Mouse (Mus musculus): ENCODE data around the gene Cox17.

Gene Cox17

DNA sequence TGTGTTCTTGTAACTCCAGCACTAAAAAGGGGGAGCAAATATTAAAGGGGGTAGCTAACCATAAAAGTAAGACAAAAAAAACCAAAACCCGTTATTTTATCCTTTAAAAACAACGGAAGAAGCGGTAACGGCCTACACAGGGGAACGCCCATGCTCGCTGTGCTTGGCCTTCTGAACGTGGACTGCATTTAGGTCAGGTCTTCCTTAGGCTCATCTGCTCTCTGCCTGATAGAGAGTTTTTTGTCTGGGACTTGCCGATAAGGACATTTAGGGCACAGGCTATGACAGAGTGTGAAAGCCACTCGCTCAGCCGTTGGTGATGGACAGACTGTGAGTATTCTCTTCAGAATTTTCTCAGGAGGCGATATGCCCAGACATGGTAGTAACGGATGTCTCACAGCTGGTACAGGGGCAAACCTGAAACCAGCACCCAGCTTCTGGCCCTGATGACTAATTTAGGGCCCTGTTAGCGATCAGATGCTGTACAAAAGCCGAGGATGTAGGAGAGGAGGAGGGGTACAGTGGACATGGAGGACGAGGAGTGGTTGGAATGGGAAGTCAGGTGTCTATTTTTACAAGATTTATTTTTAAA lies 25.0 kb downstream of the Cox17 start:
- no peak for DNase-seq

DNA sequence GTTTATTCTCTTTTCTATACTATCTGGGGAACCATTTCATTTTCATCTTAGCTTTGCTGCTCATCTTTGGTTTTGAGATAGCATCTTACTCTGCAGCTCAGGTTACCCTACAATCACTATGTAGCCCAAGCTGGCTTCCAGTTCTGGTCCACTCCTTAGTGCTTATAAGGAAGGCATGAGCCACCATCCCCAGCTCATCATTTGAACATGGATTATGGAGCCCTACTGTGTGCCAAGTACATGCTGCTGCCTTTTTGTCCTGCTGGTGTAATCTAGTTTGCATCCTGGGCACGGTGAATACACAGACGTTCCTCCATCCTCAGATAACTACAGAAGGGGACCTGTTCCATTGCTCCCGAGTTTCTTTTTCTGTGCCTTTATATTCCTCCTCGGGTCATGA lies 26.1 kb downstream of the Cox17 start:
- no peak for DNase-seq

- DNase-seq: no peak
These were observed 26.6 kb downstream of the Cox17 start for GRCm38 (mm10) chr16:38373439-38373838.

DNA sequence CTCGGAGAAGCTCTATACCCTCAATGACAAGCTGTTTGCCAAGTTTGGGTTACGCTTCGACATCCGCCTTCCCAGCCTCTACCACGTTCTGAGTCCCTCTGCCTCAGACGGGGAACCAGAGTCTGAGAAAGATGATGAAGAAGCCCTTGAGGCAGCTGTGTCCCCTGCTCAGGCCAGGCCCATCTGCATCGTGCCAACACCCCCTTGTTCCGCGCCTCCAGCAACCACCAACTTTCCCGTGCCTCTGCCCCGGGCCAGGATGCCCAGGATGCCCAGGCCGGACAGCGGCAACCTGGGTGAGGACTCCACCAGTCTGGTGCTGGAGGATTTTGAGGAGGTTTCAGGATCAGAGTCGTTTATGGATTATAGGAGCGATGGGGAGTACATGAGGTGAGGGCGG lies 27.1 kb downstream of the Cox17 start:
- no peak for DNase-seq

DNA sequence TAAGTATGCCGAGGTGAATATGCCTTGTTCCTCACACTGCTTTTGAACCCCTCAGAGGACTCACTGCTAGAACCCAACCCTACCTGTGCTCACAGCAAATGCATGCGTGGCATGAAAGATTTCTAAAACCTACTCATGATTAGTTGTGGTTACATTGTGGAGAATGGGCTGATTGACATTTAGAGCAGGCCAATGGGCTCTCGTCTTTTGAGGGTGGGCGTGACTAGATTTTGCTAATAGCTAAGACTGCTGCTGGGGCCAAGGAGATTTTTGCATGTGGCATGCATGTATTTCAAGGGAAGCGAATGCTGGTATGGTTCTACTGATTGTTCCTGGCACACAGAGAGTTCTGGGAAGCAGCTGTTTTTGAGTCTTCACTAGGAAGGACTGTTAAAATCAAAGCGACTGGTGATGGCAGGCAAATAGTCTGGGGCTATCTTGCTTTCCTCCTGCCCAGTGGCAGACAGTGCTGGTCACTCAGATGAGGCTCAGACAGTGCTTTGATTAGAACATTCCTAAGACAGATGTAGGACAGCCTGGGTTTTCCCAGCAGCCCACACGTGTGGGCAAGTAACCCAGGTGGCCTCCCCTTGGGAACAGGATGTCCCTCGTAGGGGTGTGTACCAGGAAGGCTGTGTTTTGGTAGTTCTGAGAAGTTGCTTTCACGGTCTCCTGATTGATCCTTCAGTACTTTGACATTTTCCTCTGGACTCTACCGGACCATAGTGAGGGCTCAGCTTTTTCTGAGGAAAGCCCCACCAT lies 27.8 kb downstream of the Cox17 start:
- no peak for DNase-seq

DNA sequence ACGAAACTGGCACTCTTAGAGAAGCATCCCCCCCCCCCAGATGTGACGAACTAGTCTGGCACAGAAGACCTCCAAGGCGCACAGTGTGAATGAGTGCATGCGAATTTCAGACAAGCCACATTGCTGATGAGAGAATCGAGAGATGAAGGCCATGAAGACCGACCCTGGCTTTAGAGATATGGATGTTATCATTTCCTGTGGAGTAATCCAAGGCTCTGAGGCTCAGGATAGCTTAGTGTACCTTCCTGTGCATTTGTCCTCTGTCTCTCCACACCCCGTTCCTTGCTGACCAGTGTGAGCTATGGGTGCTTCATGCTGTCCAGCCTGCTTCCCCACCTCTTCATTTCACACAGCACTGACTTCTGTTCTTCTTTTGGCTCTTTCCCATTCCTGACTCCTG lies 28.4 kb downstream of the Cox17 start:
- no peak for DNase-seq

DNA sequence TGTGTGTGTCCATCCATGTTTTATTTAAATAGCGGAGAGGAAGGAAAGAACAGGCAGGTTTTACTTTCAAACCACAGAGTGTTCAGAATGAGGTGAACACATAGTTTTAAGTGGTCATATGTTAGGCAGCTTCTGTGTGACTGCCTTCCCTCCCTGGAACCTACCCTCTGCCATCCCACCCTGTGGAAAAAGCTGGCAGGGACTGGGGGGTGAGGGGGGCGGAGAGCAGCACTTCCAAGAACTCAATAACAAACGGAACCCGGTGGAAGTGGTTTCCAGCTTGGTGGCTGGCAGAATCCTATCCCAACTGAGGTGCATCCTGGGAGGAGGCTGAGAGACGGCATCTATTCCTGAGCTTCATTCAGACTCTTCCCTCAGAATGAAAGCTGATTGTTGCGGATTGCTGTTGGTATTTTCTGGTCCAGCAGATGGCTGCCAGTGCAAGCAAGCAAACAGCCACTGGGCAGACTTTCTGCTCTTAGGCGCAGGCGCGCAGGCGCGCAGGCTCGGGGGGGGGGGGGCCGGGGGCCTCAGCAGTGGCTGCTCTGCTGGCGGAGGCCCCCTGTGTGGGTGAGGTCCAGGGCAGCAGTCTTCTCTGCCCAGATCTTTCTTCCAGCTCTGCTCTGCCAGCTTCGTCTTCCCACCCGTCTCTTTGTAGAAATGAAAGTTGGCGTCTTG lies 29.5 kb downstream of the Cox17 start:
- DNase-seq: peak; percentile 25

DNA sequence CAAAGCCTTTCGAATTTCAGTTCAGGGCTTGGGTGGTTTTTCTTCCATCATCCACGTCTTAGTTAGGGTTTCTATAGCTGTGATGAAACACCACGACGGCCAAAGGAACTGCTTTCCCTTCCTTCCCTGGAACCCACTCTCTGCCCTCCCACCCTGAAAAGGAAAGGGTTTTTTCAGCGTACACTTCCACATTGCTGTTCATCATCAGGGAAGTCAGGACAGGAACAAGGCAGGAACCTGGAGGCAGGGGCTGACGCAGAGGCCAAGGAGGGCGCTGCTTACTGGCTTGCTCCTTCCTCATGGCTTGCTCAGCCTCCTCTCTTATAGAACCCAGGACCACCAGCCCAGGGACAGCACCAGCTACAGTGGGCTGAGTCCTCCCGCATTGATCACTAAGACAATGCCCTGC lies 30.1 kb downstream of the Cox17 start:
- no peak for DNase-seq

GRCm38 (mm10) chr16:38377546-38377945 lies 30.8 kb downstream of the Cox17 start:
- no peak for DNase-seq

DNA sequence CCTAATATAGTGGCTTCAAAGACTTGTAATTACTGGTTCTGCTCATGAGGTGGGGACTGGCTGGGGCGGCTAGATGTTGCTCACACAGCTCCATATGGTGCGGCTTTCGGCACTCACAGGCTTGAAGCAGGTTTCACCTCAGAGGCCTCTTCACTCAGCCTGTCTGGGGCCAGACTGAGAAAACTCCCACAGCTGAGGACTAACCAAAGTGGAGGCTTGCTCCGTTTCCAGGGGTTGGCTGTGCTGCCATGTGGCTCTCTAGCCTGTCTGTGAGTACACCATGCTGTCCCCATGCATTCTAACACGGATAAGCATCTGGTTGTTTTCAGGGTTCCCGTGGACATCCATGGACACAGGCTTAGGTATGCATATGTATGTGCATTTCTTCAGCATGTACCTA lies 31.8 kb downstream of the Cox17 start:
- DNase-seq: no peak

- no peak for DNase-seq
These were observed 32.3 kb downstream of the Cox17 start for GRCm38 (mm10) chr16:38379088-38379487.

- DNase-seq: no peak
These were observed 32.7 kb downstream of the Cox17 start for GRCm38 (mm10) chr16:38379493-38379892.

- DNase-seq: no peak
These were observed 33.1 kb downstream of the Cox17 start for GRCm38 (mm10) chr16:38379926-38380325.

DNA sequence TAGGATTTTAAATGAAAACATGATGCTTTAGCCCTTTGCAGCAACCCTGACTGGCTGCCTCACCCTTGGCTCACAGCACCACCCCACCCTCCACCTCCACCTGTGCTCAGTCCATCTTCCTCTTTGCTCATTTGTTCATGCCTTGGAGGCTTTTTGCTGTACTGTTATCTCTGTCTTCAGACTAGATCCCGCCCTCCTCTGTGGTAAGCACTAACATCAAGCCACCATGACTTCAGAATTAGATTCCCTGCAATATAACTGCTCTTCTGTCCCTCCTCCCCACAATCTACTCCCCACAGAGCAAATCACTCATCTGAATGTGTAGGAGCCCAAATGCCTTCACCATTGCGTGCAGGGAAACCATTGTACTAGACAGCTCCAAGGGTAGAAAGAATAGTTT lies 36.9 kb downstream of the Cox17 start:
- no peak for DNase-seq

- no peak for DNase-seq
These were observed 38.4 kb downstream of the Cox17 start for GRCm38 (mm10) chr16:38385184-38385634.

- DNase-seq: no peak
These were observed 38.9 kb downstream of the Cox17 start for GRCm38 (mm10) chr16:38385700-38386099.

GRCm38 (mm10) chr16:38387389-38387788 lies 40.6 kb downstream of the Cox17 start:
- DNase-seq: no peak

DNA sequence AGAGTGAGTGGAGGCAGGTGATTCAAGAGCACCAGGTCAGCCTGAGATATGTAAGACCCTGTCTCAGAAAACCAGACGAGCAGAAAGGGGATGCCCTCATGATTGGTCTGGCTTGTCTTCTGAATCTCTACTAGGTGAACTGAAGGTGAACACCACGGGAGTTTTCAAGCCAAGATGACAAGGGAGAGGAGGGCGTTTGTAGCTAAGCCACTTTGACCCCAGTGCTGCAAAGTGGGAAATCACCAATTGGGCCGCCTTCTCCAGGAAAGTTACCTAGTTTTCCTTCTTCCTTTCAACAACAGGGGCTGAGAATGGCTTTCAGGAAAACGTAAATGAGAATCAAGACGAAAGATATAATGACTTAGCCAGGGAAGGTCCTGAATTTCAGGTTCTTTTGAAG lies 42.0 kb downstream of the Cox17 start:
- no peak for DNase-seq

GRCm38 (mm10) chr16:38389284-38389893 lies 42.6 kb downstream of the Cox17 start:
- no peak for DNase-seq

GRCm38 (mm10) chr16:38390322-38390721 lies 43.5 kb downstream of the Cox17 start:
- DNase-seq: no peak

GRCm38 (mm10) chr16:38392126-38392894 lies 45.5 kb downstream of the Cox17 start:
- peak; percentile 48 for DNase-seq

DNA sequence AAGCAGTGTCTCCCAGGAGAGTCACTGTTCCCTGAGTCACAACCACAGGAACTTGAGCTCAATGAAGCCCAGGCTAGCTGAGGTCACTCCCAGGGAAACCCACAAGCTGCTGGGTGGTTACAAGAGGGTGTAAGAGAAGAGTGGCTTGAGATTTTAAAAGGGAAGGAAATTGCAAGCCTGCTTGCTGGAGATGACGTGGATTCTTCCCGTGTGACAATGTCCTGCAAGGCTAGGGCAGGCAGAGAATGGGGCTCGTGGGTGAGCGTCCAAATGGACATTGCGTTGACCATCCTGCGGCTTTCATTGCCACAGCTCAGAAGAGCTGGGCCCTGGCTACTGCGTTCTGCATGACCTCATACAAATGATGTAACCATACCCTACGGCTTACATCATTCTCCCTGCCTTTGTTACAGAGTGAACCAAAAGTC lies 47.4 kb downstream of the Cox17 start:
- DNase-seq: no peak
